Mouse (Mus musculus) frontal cortex, postnatal 10 days (tissue): ENCODE data around the gene Syce1l.

ENCODE experiments used
- DNase-seq, 2 experiments: peaks; one replicate each; pipeline ENCODE4 v3.0.0; 2022; ENCODE audit warnings: low spot score in 2 of 2, mixed read lengths in 1 of 2

Gene Syce1l

GRCm38 (mm10) chr8:113642926-113643325 lies at the start of gene Syce1l:
Syce1l (plus strand) TSS chr8:113643213.
- no peak for DNase-seq

GRCm38 (mm10) chr8:113598401-113598800 lies 44.6 kb upstream of the Syce1l start:
- DNase-seq, result no peak

GRCm38 (mm10) chr8:113632634-113633033 lies 10.4 kb upstream of the Syce1l start:
- DNase-seq, result no peak

- no peak for DNase-seq
Measured at GRCm38 (mm10) chr8:113634161-113634560, 8.9 kb upstream of the Syce1l start.

- DNase-seq, result peak; percentile 96 to 98
Measured at GRCm38 (mm10) chr8:113634670-113635591, 8.1 kb upstream of the Syce1l start, which contains the start of gene Mon1b. Mon1b (plus strand) TSS chr8:113635587.

DNA sequence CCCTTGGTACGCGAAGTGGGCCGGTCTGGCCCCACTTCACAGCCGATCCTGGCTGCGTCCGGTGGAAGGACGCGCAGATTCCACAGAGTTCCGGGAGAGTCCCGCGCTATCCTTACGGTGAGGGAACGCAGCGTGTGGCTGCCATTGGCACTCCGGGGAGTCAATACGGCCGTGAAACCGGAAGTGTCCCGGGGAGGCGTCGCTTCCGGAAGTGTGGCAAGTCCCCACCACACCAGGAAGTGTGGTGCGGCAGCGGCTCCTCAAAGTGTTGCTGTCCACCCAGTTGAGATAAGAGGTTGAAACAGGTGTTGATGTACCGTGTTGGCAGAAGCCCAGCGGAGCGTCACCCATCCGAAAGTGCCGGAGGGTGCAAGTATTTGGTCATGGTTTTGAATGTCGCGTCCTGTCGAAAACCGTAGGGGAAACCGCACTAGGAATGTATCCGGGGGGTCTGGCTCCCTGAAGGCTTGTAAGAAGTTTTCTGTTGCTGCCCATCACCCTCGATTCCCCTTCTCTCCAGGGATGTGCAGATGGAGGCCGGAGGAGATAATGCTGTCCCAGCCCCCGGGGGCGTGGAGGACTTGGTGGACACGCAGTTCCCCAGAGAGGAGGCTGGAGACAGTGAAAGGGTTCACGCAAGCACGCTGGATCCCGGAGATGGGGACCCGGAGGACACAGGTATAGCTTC lies 7.3 kb upstream of the Syce1l start:
- no peak for DNase-seq

DNA sequence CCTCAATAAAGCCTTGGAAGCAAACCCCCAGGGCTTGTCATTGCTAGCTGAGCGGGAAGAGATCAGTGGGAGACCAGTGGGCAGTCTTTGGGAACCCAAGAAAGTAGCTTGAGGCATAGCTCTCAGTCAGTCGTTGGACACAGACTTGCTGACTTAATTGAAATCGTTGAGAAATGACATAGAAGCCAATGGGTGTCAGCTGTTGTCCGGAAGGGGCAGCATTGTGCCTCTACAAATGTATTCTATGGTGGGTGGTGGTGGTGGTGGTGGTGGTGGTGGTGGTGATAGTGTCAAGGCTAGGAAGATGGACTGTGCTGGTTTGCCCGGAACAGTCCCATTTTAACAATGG lies 6.8 kb upstream of the Syce1l start:
- no peak for DNase-seq

- DNase-seq, result no peak
Measured at GRCm38 (mm10) chr8:113640357-113640756, 2.7 kb upstream of the Syce1l start.

DNA sequence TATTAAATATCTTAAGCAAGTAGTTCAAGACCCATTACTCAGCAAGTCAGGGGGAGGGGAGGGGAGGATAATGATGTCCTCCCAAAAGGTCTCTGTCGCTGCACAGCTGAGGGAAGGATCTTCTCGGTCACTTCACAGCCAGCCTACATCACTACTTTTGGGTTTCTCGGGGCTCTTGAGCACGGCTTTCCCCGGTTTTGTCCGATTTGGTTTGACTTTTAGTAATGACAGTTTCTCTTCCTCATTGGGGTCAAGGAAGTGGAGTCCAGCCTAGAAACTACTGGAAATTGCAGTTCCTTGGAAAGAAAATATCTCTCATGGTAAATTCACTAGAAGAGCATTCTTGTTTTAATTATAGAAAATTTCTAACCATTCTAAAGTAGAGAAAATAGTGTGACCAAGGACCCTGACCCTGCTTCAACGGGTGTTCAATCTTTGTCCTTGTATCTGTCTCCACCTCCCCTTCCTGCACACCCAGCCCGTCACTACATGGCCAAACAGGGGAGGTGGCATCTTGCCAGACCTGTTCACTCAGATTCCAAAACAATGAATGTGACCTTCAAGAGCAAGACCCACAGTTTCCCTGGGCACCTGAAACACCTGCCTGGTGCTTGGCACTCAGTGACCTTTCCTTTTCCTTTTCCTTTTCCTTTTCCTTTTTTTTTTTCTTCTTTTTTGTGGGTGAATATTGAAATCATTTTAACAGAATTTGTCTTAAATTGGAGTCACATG lies 632 bp downstream of the Syce1l start:
- DNase-seq, result no peak

DNA sequence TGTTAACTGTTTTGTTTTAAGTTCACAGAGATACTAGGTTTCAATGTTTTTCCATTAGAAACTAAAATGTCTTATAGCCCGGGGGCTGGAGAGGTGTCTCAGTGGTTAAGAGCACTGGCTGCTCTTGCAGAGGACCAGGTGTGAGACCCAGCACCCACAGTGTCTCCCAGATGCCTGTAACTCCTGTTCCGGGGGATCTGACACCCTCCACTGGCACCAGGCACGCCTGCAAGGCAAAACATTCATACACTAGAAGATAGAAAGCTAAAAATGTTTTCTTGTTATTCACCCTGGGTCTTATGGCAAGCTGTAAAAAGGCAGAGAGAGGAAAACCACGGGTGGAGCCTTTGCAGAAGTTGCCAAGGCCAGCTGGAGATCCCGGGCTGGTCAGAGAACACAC lies 2.2 kb downstream of the Syce1l start:
- no peak for DNase-seq

DNA sequence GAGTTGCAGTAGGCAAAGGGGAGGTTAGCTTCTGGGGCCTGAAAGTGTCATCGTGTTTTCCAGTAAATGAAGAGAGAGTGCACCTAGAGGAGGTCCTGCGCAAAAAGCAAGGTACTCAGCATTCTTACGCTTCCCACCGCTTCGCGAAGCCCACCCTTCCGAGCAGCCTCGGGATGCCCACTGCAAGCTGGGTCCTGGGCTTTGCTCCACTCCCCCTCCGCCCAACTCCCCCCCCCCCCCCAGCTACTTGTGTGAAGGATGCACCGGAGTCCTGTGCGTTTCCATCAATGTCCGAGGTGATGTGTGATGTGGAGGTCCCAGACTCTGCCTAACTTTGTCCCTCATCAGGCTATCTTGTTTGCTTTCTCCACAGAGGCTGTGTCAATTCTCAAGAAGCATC lies 9.4 kb downstream of the Syce1l start:
- DNase-seq, result no peak

DNA sequence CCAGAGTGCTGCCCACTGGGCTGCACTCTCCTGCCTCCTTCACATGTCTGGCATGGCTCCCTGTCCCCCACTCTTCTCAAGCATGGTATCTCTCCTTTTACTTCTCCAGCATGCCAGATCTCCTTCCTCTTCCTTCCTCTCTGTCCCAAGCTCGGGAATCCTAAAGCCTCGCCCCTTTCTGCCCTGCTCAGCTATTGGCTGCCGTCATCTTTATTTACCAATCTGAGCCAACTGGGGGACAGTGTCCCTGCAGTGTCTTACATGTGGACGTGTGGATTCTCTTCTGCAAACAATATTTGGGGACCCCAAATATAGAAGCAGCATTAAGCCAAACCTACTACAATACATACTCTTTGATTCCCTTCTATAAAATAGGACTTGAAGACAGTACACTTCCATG lies 10.1 kb downstream of the Syce1l start:
- no peak for DNase-seq

- no peak for DNase-seq
Measured at GRCm38 (mm10) chr8:113656154-113656553, 13.1 kb downstream of the Syce1l start.

- DNase-seq, result no peak
Measured at GRCm38 (mm10) chr8:113656681-113657298, 13.8 kb downstream of the Syce1l start.

GRCm38 (mm10) chr8:113660128-113660527 lies 17.1 kb downstream of the Syce1l start:
- no peak for DNase-seq

GRCm38 (mm10) chr8:113664544-113664943 lies 21.5 kb downstream of the Syce1l start:
- DNase-seq, result peak; percentile 64 to 87

GRCm38 (mm10) chr8:113665036-113665435 lies 22.0 kb downstream of the Syce1l start:
- no peak for DNase-seq

DNA sequence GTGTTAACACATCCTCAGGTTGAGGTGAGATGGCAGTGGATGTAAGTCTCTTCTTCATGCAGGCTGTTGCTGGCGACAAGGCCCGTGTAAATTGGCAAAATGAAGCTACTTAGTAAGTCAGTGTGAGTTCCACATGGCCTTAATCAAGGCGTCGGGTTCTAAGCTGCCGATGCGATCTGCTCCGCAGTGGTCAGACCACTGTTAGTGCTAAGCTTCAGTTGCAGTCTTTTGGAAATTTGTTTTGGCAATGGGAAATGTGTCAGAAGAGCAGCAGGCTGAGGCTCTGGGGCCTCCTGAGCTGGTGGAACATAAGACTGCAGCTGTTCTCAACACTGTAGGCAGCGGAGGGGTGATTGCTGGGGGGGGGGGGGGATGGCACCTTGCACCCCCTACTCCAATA lies 22.9 kb downstream of the Syce1l start:
- DNase-seq, result no peak

DNA sequence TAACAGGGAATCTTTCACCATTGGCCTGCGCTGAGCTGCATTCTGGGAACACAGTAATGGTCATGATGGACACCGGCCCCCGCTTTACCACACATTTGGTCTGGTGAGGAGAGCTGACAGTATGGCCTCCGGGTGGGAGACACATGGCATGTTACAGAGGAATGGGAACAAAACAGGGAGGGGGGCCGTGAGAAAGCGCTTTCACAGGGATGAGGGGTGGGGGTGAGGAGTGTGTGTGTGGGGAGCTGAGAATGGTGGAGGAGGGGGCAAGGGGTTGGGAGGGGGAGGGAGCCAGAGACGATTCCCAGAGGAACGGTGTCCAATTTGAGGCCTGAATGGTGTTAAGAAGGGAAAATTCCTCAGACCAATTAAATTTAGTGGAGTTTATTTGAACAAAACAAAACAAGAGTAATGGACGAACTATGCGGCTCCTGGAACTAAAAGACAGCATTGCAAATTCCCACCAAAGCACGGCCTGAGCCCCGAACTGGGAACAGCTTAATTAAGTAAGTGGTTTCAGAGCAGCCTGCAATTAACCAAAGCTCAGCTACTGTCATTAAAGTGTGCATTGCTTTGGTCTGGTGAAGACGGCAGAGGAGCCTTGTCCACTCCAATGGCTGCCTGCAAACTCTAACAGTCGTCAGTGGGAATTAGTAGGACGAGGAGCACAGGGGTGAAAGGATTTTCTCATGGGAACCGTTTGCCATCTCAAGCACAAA lies 23.9 kb downstream of the Syce1l start:
- no peak for DNase-seq

DNA sequence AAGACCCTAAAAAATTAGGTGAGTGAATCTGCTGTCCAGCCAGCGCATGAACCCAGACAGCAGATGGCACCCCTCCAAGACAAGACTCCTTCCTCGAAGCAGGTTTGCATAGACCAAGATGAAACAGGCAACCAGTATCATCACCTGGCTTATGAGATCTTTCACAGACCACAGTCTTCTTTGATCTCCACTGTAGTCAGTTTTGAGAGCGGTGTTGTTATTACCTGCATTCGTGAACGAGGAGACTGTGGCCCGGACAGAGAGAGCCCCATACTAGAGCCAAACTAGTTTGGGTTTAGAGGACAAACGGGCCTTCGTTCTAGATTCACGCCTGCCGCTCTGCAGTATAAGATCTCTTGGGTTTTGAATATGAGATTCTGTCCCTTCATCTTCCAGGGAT lies 26.9 kb downstream of the Syce1l start:
- DNase-seq, result no peak

- no peak for DNase-seq
Measured at GRCm38 (mm10) chr8:113672599-113673255, 29.7 kb downstream of the Syce1l start.
